Mouse (Mus musculus) brain, embryonic 14.5 days (tissue): Measurements from ENCODE around the gene Ppp1r12b.

Experiments
- CTCF ChIP-seq: fragments of 200-500 bp; IDR thresholded peaks from 2 replicates; pipeline ENCODE4 v1.5.1; 2012; ENCODE audit warnings: inconsistent platforms, mild to moderate bottlenecking, moderate library complexity, borderline replicate concordance; ENCODE audit not compliant: insufficient read depth, insufficient read length; ENCODE audit errors: extremely low read depth
- POLR2A ChIP-seq: fragments of 200-500 bp; IDR thresholded peaks from 2 replicates; pipeline ENCODE4 v1.6.1; 2012; ENCODE audit warnings: mild to moderate bottlenecking, inconsistent platforms, borderline replicate concordance; ENCODE audit not compliant: poor library complexity, insufficient read depth, insufficient read length, severe bottlenecking; ENCODE audit errors: extremely low read depth

GRCm38 (mm10) chr1:134805471-134805870, 150.3 kb downstream of the Ppp1r12b start:
- TF ChIP-seq CTCF (no peak), POLR2A (no peak)
